Mouse (Mus musculus) fibroblast of lung, adult 2 months (primary cell): ENCODE results near the gene Traf1.

Source experiments
- DNase-seq: peaks from one replicate; pipeline ENCODE4 v3.0.0-alpha.2; 2011; ENCODE audit warnings: low read depth

Traf1 gene

DNA sequence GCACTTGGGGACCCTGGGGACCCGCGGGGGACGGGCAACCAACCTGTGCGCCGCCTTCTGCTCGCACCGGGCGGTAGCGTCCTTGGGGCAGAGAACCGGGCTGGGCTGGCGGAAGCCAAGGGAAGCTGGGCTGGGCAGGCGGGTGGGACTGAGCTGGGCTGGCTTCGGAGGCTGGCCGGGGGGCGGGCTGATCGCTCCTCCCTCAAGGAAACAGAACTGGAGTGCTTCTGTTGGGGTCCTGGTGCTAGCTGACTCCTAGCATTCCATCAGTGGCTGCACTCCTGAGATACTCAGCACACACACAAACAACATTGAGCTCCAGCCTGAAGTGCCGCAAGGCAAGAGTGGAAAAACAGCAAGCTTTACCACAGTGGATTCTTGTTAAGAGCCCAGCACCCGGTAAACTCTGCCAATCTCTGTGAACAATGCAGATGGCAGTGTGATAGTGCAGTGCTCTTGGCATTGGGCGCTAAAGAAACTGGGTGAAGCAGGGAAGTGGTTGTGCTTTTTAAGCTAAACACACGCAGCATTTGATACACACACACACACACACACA, at the start of gene Traf1:
Gene Traf1 (minus strand): TSS at position 292 of the 556 bp plus-strand sequence.
- no peak for DNase-seq

DNA sequence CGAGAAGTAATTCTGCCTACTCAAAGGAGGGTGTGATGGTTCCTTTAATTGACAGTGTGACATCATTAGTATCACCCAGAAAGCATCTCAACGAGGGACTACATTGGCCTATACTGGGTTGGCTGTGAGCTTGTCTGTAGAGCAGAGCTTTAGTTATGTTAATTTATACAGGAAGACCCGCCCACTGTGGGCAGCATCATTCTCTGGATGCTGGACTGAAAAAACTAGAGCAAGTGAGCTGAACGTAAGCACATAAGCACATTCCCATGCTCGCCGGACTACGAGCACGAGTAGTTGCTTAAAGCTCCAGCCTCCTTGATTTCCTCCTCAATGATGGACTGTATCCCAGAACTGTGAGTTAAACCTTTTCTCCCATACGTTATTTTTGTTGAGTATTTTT, 37.4 kb upstream of the Traf1 start:
- no peak for DNase-seq

DNA sequence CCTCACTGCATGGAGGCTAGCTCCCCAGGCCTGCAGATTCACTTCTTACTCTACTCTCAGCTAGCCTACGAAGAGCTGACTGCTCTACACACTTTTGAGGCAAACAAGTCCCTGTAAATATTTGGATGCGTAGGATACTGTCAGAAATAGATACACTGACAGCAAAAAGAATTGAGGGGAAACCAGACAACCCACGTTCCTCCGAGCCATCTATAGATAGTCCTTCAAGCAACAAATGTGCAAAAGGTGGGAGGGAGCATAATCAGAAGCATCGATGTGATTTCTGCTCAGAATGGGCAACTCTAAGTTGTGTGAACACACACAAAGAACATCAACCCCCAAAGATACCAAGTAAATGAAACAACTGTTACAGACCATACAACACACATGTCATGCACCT, 34.9 kb upstream of the Traf1 start:
- DNase-seq, result no peak

DNA sequence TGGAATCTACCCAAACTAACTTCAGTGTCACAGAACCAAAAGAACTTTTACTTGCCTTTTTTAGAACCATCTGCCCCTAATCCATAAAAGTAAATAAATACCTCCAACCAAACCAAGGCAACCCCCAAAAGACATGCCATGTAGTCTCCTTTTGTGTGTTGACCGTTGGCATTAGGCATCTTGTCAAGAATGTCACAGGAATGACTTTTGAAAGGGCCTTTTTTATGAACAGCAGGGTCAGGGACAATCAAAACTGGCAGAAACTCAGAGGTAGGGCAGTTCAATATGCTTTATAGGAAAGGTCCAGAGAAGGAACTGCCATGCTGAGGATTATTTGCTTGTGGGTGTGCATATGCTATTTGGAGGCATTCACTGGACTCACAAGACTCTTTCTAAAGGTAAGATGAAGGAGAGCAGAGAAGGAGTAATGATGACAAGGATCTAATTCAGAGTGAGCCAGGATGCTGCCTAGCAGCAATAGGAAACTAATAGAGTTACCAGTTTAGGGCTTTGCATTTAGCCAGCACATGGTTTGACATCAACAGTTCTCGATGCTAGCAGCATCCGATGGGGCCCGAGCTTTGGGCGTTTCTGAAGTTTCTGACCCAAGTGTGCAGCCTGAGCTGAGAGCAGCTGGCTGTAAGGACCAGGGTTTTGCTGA, 32.3 kb upstream of the Traf1 start:
- DNase-seq, result no peak

DNA sequence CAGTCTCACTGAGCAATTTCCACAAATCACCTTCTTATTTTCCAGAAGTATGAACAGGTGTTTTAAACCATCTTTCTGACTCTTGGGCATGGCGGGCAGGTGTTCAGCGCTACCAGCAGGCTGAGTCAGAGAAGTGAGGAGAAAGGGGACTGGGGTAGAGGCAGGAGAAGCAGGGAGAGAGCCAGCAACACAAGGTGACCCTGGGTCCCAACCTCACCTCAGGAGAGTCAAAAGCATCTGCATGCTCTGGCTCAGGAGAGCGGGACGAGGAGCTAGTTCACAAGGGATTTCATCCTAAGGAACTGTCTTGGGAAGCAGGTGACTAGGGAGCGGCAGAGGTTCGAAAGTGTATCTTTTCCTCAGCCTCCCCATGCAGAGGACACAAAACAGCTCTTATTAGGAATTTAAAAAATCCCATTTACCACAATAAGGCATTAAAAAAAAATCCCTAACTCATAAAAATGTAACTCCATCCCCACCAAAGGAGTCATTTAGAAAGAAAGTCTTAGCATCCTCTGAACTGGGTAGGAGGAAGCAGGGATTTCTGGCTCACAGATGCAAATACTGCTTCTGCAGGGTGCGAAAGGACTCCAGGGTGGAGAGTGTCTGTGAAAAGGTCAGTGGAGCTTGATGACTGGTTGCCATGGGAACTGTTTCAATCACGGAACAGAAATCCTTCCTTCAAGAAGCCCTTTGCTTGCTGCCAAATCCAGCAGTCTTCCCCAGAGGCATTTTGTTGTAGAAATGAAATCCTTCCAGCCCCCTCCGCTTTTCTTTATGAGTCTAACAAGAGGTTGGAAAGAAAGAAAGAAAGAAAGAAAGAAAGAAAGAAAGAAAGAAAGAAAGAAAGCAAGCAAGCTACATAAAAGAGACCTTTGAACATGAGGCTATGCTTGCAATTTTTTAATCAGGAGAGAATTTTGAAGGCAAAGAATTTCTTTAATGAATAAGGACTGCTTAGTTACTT, 31.4 kb upstream of the Traf1 start:
- DNase-seq, result no peak

DNA sequence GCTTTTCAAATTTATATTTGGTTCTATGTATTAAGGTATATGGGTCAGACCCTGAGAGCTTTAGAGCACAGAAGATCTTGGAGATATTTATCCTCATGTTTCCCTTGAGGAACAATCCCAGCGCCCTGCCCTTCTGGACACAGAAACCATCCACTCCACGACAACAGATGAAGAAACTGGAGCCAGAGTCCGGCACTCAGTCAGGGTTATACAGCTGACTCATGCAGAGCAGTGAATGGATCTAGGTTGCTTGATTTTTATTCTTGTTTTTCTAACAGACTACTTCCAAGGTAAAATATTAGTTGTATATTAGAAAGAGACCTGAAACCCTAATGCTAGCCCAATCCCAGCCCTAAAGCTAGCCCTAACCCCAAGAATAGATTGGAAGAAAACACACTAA, 30.4 kb upstream of the Traf1 start:
- DNase-seq, result no peak

DNA sequence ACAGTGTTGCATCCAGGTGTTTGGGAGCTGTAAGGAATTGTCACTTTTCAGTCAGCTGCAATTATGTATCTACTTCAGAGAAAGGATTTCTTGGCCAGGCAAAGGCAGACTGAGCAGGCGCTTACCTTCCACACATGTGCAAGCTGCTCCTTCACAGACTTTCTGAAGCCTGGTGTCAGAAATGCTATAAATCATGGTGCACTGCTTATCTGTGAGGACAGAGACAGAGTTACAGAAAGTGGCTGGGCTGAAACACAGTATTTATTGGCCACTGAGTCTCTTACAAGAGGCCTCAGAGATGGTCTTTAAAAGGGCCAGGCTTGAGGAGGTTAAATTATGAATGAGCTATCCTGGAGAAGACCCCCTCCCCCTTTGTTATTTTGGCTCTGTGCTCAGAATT, 28.2 kb upstream of the Traf1 start:
- no peak for DNase-seq

DNA sequence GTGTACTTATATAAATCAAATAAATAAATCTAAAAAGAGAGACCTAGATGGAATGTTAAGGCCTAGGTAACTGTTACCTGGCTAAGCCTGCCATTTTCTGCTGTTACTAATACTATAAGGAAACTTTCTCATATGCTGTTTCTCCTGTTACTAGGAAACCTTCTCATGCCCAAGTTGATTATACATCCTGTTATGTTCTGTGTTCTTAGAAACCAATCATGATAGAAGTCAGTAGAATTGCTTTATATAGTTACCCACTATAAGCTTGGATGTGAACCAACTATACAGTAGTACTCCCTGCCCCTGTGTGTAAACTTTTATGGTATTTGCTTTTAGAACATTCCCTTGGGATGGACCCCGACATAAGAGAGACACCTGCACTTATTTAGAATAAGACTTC, 26.0 kb upstream of the Traf1 start:
- no peak for DNase-seq

DNA sequence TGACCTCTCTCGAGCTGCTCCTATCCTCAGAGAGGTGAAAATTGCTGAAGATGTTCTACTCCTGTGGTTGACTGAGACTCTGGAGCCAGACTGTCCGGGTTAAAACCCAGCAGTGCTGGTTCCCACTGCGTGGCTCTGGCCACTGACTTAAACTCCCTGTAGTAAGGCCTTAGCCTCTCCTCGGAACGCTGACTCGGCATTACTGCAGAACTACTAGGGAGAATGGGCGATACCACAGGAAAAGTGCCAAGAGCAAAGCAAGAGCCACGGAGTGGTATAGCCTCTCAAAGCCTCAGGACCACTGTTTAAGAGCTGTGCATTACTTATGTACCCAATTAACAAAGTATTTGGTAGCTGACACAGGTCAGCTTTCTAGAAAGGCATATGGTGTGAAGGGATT, 23.3 kb upstream of the Traf1 start:
- no peak for DNase-seq

DNA sequence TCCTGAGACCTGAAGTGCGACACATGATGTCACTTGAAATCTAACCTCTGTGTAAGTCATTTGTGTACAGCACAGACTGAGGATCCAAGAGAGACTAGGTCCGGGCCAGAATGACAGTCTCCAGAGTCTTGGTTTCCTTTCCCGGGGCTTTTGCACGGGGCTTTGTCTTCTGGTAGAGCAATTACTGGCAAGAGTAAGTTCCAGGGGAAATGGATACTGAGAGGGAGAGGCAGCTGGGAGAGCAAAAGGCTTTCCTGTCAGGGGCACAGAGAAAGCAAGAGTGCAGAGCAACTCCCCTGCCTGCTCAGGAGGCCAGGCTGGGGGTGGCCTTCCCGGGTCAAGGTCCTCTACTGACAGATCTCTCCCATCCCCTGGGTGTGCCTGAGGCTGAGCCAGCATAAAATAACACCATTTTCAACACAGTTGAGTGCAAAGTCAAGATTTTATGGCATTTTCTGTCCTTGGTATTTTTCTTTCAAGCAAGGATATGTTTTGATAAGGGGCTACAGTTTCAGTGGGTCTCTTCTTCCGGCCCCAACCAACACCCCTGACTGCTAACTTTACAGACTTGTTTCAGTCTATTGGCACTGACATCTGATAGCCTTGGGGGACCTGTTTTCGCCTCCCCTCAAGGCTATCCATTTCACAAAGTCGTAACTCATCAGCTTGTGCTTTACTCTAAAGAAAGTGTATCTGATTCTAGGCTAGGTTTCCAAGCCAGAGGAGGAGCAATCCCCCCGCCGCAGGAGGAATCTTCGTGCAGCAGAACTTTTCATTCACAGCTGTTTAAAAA, 21.5 kb upstream of the Traf1 start:
- no peak for DNase-seq

DNA sequence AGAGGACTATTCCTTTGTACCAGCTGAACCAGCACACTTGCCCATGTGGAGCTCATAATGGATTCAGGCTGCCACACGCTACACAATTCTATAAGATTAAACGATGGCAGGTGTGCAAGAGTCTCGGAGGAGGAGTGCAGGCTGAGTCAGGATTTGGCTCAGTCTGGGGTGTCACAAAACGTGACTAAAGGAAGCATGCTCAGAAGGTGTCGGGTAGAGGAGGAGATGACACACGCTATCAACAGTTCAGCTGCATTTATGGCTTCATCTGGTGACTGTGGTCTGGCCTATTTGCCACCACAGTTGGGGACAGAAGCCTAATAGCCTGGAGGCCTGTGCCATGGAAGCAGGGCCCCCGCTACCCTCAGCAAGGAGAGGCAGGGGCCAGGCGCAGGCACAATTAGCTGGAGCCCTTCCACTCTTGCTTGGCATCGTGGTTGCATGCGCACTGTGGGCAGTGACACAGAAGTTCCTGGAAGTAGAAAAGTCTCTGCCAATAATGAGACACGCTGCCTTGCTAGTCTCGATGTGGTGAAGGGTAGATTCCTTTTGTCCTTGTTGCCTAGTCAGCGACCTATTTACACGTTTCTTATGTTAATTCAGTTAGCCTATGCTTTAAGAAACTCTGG, 20.6 kb upstream of the Traf1 start:
- DNase-seq, result no peak

DNA sequence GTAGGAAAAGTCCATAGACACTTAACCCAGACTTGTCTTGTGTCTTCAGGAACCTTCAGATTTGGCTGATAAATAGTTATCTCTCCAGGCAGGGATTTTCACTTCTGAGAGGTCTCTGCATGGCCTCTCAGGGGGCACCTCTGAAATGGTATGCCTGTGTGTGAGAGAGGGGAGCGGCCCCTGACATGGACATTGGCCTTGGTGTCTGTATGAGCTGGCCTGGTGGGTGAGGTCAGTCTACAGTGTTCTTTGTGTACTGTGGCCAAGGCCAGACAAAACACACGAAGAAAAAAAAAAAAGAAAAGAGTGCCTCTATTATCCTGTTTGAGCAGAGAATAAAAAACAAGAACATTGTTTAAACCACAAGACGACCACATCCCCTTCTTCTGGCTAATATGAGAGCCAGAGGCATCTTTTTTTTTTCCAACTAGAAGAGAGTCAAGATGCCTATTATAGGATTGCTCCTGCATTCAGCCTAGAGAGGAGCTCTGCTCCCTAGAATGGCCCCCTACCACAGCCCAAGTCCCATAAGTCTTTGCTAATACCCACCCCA, 18.0 kb upstream of the Traf1 start:
- no peak for DNase-seq

DNA sequence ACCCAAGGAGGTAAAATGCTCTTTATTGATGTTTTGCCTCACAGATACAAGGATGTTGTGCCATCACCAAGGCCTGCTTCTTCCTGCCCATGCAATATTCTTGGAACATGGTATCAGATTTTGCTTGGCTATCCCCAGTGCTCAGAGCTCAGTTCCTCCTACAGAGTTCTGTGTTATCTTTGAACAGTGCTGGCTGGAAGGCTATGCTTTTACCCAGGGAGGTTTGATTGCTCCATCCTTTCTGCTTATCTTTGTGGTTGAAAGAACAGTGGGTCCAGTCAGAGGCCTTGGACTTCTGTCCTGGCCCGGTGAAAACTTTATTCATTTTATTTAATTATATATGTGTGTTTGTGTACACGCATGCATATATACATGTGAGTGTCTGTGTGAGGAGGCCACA, 16.7 kb upstream of the Traf1 start:
- no peak for DNase-seq

DNA sequence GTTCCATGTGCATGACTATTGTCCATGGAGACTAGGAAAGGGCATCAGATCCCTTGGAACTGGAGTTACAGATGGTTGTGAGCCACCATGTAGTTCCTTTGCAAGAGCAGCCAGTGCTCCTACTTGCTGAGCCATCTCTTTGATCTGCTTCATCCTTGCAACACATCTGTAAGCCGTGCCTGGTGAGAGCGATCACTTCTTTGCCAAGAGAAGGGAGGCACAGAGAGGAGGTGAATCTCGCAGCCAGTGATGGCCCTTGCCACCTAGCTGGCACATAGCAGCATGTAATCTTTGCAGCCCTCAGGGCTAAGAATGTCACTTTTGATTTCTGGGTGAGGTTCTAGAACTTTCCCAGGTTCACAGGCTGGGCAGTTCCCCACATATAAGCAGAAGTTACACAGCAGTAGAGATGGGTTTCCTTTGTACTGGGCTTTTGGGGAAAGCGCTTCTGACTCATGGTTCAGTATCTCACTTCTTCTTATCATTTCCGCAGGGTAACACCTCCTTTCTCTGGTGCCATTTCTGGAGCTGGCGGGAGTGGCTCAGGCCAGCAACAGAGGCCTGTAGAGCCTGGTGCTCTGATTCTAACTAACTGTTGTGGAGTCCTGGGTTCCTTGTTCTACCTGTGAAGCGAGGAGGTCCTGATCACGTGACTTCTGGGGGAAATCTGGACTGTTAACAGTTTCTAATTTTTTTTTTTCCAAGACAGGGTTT, 15.5 kb upstream of the Traf1 start:
- no peak for DNase-seq

DNA sequence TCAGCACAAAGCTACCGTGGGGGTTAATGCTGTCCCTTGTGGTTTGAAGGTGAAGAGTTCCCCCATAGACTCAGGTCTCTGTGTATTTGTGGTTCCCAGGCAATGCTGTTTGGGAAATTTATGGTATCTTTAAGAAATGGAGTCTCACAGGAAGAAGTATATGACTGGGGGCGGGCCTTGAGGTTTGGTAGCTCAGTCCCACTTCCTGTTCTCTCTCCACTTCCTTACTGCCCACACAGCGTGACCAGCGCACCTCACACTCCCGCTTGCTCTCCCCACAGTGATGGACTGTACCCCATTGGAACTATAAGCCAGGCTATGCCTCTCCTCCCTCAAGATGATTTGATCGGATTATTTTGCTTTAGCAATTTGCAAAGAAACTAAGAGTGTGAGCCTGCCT, 14.9 kb upstream of the Traf1 start:
- no peak for DNase-seq

DNA sequence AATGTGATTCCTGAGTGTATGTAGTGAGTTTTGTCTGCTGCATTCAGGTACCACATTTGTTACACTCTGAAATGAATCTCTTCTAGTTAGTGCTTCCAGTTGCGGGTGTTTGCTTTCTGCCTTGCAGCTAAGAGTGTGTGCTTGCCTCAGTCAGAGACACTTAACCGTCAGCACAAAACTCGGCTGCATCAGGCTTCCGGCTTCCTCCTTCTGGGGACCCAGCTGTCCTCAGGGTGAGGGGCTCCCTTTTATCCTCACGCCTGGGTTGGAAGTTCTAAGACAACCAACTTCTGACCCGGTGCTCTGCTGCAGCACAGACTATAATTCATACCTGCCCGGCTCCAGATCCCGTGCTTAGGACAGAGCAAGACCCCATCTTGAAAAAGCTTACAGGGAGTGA, 11.5 kb upstream of the Traf1 start:
- DNase-seq, result no peak

DNA sequence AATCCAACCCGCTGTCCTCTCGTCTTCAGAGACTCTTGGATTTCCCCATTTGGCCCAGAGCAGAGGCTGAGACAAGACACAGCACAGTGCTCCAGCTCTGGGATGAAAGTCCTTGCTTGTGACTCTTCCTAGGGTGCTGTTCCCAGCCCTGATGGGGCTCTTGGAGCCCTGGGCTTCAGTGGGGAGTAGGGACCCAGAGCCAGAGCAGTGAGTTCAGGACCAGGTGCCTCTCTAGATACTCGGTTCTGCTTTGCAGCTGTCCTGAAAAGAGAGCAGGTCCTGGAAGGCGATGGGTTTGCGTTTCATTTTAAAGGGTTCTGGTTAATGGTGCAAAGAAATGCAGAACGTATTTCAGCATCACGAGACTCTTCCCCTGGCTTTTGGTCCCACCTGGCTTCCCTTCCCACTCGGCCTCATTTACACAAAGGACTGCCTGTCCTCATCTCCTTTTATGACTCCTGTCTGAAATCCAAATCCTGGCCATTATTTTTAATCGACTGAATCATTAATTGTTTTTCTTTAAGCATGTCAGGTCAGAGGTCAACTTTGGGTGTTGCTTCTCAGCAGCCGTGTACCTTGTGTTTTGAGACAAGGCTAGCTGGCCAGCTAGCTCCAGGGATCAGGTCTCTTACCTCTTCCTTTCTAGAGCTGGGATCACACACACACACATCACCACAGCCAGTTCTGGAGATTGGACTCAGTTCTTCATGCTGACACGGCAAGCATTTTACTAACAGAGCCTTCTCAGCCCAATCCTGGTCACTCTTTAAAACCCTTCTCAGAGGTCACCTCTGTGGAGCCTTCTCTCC, 9.7 kb upstream of the Traf1 start:
- no peak for DNase-seq

DNA sequence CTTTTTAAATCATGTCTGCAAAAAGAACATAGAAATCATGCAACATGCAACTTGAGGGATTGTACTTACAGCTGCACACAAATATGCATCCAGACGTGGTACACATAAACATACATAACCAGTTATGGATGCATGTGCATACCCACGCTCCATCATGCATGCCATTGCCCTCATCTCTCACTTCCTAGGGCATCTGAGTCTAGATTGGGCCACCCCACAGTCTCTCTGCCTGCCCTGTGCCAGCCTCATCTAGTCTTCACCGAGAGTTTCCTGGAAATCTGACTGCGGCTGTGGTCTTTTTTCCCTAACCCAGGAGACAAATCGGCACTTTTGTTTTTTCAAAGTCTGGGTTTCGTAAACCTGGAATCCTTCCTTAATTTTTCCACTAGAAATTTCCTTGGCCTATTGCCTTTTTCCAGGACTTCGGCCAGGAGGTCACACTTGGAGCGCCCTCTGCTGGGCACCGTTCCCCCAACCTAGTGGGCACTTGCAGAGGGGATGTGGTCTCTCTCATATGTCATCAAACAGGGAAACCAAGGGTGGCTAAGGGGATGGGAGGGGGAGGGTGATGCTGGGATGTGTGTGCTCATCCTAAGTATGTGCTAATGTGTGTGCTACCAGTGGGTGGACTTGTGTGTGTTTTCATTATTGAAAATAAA, 8.6 kb upstream of the Traf1 start:
- DNase-seq, result peak; percentile 40

DNA sequence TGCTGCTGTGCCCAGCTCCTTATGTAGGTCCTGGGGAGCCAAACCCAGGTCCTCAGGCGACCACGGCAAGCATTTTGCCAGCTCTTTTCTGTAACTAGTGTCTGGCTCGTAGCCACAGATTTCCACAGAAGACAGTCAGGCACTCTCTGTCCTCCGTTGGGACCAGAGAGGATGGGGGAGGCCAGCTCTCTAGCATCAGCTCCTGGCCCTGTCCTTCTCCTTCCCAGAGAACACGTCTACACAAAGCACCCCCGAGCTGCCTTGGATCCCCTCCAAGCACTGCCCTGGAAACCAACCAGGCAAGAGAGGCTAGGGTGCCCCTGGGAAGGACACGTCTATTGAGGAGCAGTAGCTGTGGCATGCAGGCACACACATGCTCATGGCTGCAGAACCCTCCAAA, 7.6 kb upstream of the Traf1 start:
- no peak for DNase-seq
